In the genomic region with DNA sequence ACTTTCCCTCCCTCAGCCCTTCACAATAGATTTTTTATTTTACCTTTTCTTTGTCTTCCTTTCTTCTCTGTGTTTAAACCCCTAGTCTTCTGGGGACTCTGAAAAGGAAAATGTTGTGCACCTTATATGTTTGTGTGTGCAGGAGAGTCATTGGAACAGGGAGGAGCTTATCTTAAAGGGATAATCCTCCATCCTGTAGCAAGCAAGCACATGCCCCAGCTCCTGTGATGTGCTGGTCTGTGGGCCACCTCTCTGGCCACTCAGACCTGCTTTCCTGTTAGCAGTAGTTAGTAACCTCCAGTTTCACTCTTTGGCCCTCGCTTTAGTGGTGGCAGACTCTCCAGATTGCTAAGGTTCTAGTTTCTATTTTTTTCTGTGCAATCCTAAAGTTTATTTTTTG, we compare ENCODE assay signal across 39 mouse cellular contexts. TPM values are rescaled to one million over a fixed set of nuclear protein-coding genes. Genes with fewer than 3 reads are reported as not detected.
"Had no signal": no experiment of that assay in that cellular context is flagged by ENCODE, and none has a peak within 500 bp of the region (broad histone marks: within the 10 kb centered on the region; RNA-seq: fewer than 3 reads in every experiment).

A gene (minus strand): TSS at position 101 of the 400 bp plus-strand sequence.

- H3K4me3 ChIP-seq: embryonic facial prominence, embryonic 10.5 days; embryonic facial prominence, embryonic 12.5 days; embryonic facial prominence, embryonic 13.5 days; embryonic facial prominence, embryonic 15.5 days; erythroblast, embryonic 14.5 days; forebrain, embryonic 10.5 days; forebrain, embryonic 12.5 days; forebrain, embryonic 13.5 days; forebrain, embryonic 15.5 days; gastrocnemius, adult 2 months; heart, adult 2 months had no signal

- H3K4me1 ChIP-seq: embryonic facial prominence, embryonic 10.5 days; embryonic facial prominence, embryonic 12.5 days; embryonic facial prominence, embryonic 13.5 days; embryonic facial prominence, embryonic 15.5 days; forebrain, embryonic 10.5 days; forebrain, embryonic 12.5 days; forebrain, embryonic 13.5 days; forebrain, embryonic 15.5 days had no signal

- H3K27me3 ChIP-seq: embryonic facial prominence, embryonic 12.5 days; embryonic facial prominence, embryonic 13.5 days; embryonic facial prominence, embryonic 15.5 days; forebrain, embryonic 12.5 days; forebrain, embryonic 13.5 days; forebrain, embryonic 15.5 days had no signal

- H3K9ac ChIP-seq: embryonic facial prominence, embryonic 12.5 days; embryonic facial prominence, embryonic 13.5 days; embryonic facial prominence, embryonic 15.5 days; forebrain, embryonic 12.5 days; forebrain, embryonic 13.5 days; forebrain, embryonic 15.5 days; forebrain, postnatal 0 days had no signal

- DNase-seq: cerebellum, adult 2 months; cerebellum, adult 8-10 months; cerebellum, adult 9-10 months; cerebellum, adult 9-11 months; cerebellum, postnatal 10 days; cerebellum, postnatal 14 days; cerebellum, postnatal 25 days; cerebellum, postnatal 36 days; embryo, embryonic 11 days; forebrain, postnatal 0 days; gastrocnemius, adult 2 months; gastrocnemius, postnatal 10 days; gastrocnemius, postnatal 14 days; gastrocnemius, postnatal 25 days; gastrocnemius, postnatal 36 days; heart, adult 11 months; heart, adult 18-20 months; heart, adult 2 months had no signal

- H3K36me3 ChIP-seq: embryonic facial prominence, embryonic 10.5 days; embryonic facial prominence, embryonic 12.5 days; embryonic facial prominence, embryonic 13.5 days; embryonic facial prominence, embryonic 15.5 days; forebrain, embryonic 10.5 days; forebrain, embryonic 12.5 days; forebrain, embryonic 15.5 days had no signal

- ATAC-seq: forebrain, embryonic 13.5 days; forebrain, embryonic 14.5 days; forebrain, embryonic 15.5 days; forebrain, embryonic 16.5 days; forebrain, postnatal 0 days had no signal

- H3K9me3 ChIP-seq: embryonic facial prominence, embryonic 10.5 days; embryonic facial prominence, embryonic 12.5 days; embryonic facial prominence, embryonic 13.5 days; embryonic facial prominence, embryonic 15.5 days; forebrain, embryonic 10.5 days; forebrain, embryonic 12.5 days; forebrain, embryonic 13.5 days; forebrain, embryonic 15.5 days had no signal

- H3K27ac ChIP-seq: embryonic facial prominence, embryonic 10.5 days; embryonic facial prominence, embryonic 12.5 days; embryonic facial prominence, embryonic 13.5 days; embryonic facial prominence, embryonic 15.5 days; forebrain, embryonic 10.5 days; forebrain, embryonic 12.5 days; forebrain, embryonic 13.5 days; forebrain, embryonic 15.5 days; gastrocnemius, adult 2 months; heart, adult 2 months had no signal

- H3K4me2 ChIP-seq: embryonic facial prominence, embryonic 12.5 days; embryonic facial prominence, embryonic 13.5 days; embryonic facial prominence, embryonic 15.5 days; forebrain, embryonic 12.5 days; forebrain, embryonic 13.5 days; forebrain, embryonic 15.5 days had no signal

RNA-seq across cellular contexts. Expression of the gene that starts here (rescaled TPM):
- total RNA-seq: common myeloid progenitor, adult 5-6 weeks; forebrain, postnatal 0 days; gastrocnemius, adult 18-20 months; gastrocnemius, adult 2 months; gastrocnemius, adult 8-10 months; gastrocnemius, postnatal 10 days; gastrocnemius, postnatal 14 days; gastrocnemius, postnatal 25 days; gastrocnemius, postnatal 36 days; gastrocnemius, postnatal 4 days; granulocyte monocyte progenitor cell, adult 5-6 weeks had no signal
- polyA plus RNA-seq: cerebellum, adult 2 months; cortical plate, adult 2 months; embryonic facial prominence, embryonic 10.5 days; embryonic facial prominence, embryonic 11.5 days; embryonic facial prominence, embryonic 12.5 days; embryonic facial prominence, embryonic 13.5 days; embryonic facial prominence, embryonic 14.5 days; embryonic facial prominence, embryonic 15.5 days; erythroblast, embryonic 14.5 days; forebrain, embryonic 10.5 days; forebrain, embryonic 11.5 days; forebrain, embryonic 12.5 days; forebrain, embryonic 13.5 days; forebrain, embryonic 14.5 days; forebrain, embryonic 15.5 days; forebrain, embryonic 16.5 days; forebrain, postnatal 0 days; frontal cortex, adult 2 months had no signal
